Mouse (Mus musculus): ENCODE results near the gene B3galt5. TPM values are rescaled to one million over a fixed set of nuclear protein-coding genes. Genes with fewer than 3 reads are reported as not detected.

Gene B3galt5
- polyA plus RNA-seq (2012; rRNA removed) = 1.5 and 1.7 TPM in 2 replicates

GRCm38 (mm10) chr16:96235366-96235970 lies at the start of gene B3galt5:
B3galt5 (plus strand) TSS chr16:96235801.

GRCm38 (mm10) chr16:96191531-96192506 lies 43.8 kb upstream of the B3galt5 start, which contains the start of gene Lca5l:
Lca5l (minus strand) TSS chr16:96192271.

GRCm38 (mm10) chr16:96199913-96200701 lies 35.5 kb upstream of the B3galt5 start, which contains the start of gene Sh3bgr:
Sh3bgr (plus strand) TSS chr16:96200450.

Other genes starting within 250 kb of the B3galt5 start
- 3.8 and 4.7 TPM in 2 replicates for gene Psmg1, start 244.8 kb upstream of the B3galt5 start, polyA plus RNA-seq (2012; rRNA removed)
- 5.8 and 8.4 TPM in 2 replicates for gene Brwd1, start 153.3 kb upstream of the B3galt5 start, polyA plus RNA-seq (2012; rRNA removed)
- 2.9 and 3.6 TPM in 2 replicates for gene Hmgn1, start 108.1 kb upstream of the B3galt5 start, polyA plus RNA-seq (2012; rRNA removed)
- 7.9 and 11.0 TPM in 2 replicates for gene Wrb, start 90.4 kb upstream of the B3galt5 start, polyA plus RNA-seq (2012; rRNA removed)
- gene Lca5l, start 43.5 kb upstream of the B3galt5 start, polyA plus RNA-seq (2012; rRNA removed) = 0.08 and 0.16 TPM in 2 replicates
- gene Sh3bgr, start 35.4 kb upstream of the B3galt5 start, polyA plus RNA-seq (2012; rRNA removed) = 9.9 and 12.8 TPM in 2 replicates
- 0.03 and 0.04 TPM in 2 replicates for gene Itgb2l, start 207.8 kb downstream of the B3galt5 start, polyA plus RNA-seq (2012; rRNA removed)
- 0.22 TPM in 2 replicates for gene Pcp4, start 231.8 kb downstream of the B3galt5 start, polyA plus RNA-seq (2012; rRNA removed)

Data from stomach, adult 2 months (tissue).